Mouse (Mus musculus) thymus, adult 2 months (tissue): Measurements from ENCODE around the gene Gng8.

Experiments
- CTCF ChIP-seq: fragments of 200-500 bp; IDR thresholded peaks from 2 replicates; pipeline ENCODE4 v1.5.1; 2012; ENCODE audit warnings: mild to moderate bottlenecking, control low read depth, low read length, moderate library complexity, borderline replicate concordance; ENCODE audit not compliant: control insufficient read depth, poor library complexity, insufficient read depth; ENCODE audit errors: extremely low read depth
- POLR2A ChIP-seq: fragments of 200-500 bp; IDR thresholded peaks from 2 replicates; pipeline ENCODE4 v1.6.1; 2012; ENCODE audit warnings: mild to moderate bottlenecking, low read length, control low read depth, moderate library complexity; ENCODE audit not compliant: control insufficient read depth, poor library complexity, insufficient read depth; ENCODE audit errors: extremely low read depth

- no peak for TF ChIP-seq POLR2A
- no peak for TF ChIP-seq CTCF
Observed at GRCm38 (mm10) chr7:16915461-16916340, 24.1 kb downstream of the Gng8 start.
